Comparison of ENCODE assay signal across 8 mouse cellular contexts in genomic region chr12:79860248-79860555, GRCm38 (mm10).
DNase-seq lines count a peak whose midpoint lies in the region; ATAC-seq lines count a peak whose summit lies in the region.

No protein-coding gene starts in this region.

- H3K9me3 ChIP-seq in heart, embryonic 14.5 days (ENCODE audit: control insufficient read depth, low read length), result peaks cover 6% of the 10 kb centered on the region; the same call in 1 of the 2 replicates
- 0 out of 2 replicates have a peak, but pooled peaks cover 5% of the 10 kb centered on the region for H3K9me3 ChIP-seq in limb, embryonic 13.5 days

- H3K9ac ChIP-seq in heart, embryonic 14.5 days (ENCODE audit: low read length), result no peak overlapping the region
- no peak overlapping the region for H3K9ac ChIP-seq in limb, embryonic 13.5 days

- peak overlapping the region; percentile 81 to 92 for H3K27ac ChIP-seq in heart, embryonic 14.5 days (replicated peaks in 1 of 2; ENCODE audit: control insufficient read depth in 1 of 2, insufficient read depth in 1 of 2, low read depth in 2 of 2, low read length in 2 of 2)
- peak overlapping the region; percentile 81; the same call in 1 of the 2 replicates for H3K27ac ChIP-seq in limb, embryonic 13.5 days

- 0 out of 2 replicates have a peak overlapping the region, but pooled peaks have one; percentile 19 for H3K4me2 ChIP-seq in heart, embryonic 14.5 days (ENCODE audit: low read length)
- no peak overlapping the region for H3K4me2 ChIP-seq in limb, embryonic 13.5 days (replicated peaks)

- ATAC-seq in heart, embryonic 14.5 days (ENCODE audit: insufficient number of reproducible peaks, insufficient read depth, low FRiP score, low read depth), result no peak
- no peak for ATAC-seq in limb, embryonic 13.5 days (ENCODE audit: low FRiP score, low read depth)

- WGBS in heart, embryonic 14.5 days, result 42% methylated on average over 2 of the region's 2 CpGs
- 58% methylated on average over 2 of the region's 2 CpGs for WGBS in limb, embryonic 13.5 days

- no peak for DNase-seq in heart, postnatal 10 days
- DNase-seq in thymus, postnatal 4 days, result peak; percentile 1
- DNase-seq in thymus, postnatal 14 days, result no peak
- DNase-seq in embryo, embryonic 10.5 days (ENCODE audit: low spot score), result no peak
- DNase-seq in urinary bladder, adult 18-20 months (ENCODE audit: low spot score in 2 of 2), result no peak
- no peak for DNase-seq in ovary, postnatal 36 days (ENCODE audit: low spot score)

- intact Hi-C loops in heart, postnatal 10 days (cut with DNase I), result no loop called here

- no peaks in the 10 kb centered on the region for H3K27me3 ChIP-seq in heart, embryonic 14.5 days (ENCODE audit: control insufficient read depth, insufficient read depth, low read length)
- no peaks in the 10 kb centered on the region for H3K27me3 ChIP-seq in limb, embryonic 13.5 days

- H3K4me3 ChIP-seq in heart, embryonic 14.5 days (ENCODE audit: control insufficient read depth in 1 of 2, insufficient read depth in 1 of 2, low read depth in 1 of 2, low read length in 2 of 2), result no peak overlapping the region
- H3K4me3 ChIP-seq in limb, embryonic 13.5 days, result no peak overlapping the region

- H3K4me1 ChIP-seq in heart, embryonic 14.5 days (ENCODE audit: control insufficient read depth in 2 of 2, insufficient read depth in 2 of 2, low read length in 2 of 2), result peaks cover 52 to 60% of the 10 kb centered on the region in 2 experiments
- H3K4me1 ChIP-seq in limb, embryonic 13.5 days, result peaks cover 61% of the 10 kb centered on the region

- H3K36me3 ChIP-seq in heart, embryonic 14.5 days (ENCODE audit: control insufficient read depth, insufficient read depth, low read length), result no peaks in the 10 kb centered on the region
- no peaks in the 10 kb centered on the region for H3K36me3 ChIP-seq in limb, embryonic 13.5 days
